Mouse (Mus musculus): ENCODE measurements around the gene Tmem151a.
A peak's percentile ranks its signal among the peaks of the same experiment; 100 is the strongest.
"Not testable (repeated sequence)": the region's sequence is repeated elsewhere in the genome, so short reads cannot be mapped to it uniquely, and the experiment has no call there.

Tmem151a gene

GRCm38 (mm10) chr19:5094243-5094632 is 8.9 kb upstream of the Tmem151a start:
- DNase-seq = peak; percentile 92

- DNase-seq = no peak
These were observed 8.3 kb upstream of the Tmem151a start for GRCm38 (mm10) chr19:5093481-5094242.

- no peak for DNase-seq
These were observed 6.8 kb upstream of the Tmem151a start for GRCm38 (mm10) chr19:5092083-5092482.

GRCm38 (mm10) chr19:5089324-5089723 is 4.0 kb upstream of the Tmem151a start:
- DNase-seq = no peak

GRCm38 (mm10) chr19:5087884-5088728 is 2.8 kb upstream of the Tmem151a start, which contains the start of gene Yif1a:
Gene Yif1a, plus strand, starts transcription at chr19:5088538.
- peak; percentile 96 for DNase-seq

- not testable (repeated sequence) for DNase-seq
These were observed 1.2 kb upstream of the Tmem151a start for GRCm38 (mm10) chr19:5086533-5086932.

GRCm38 (mm10) chr19:5084834-5085144 is 542 bp downstream of the Tmem151a start:
- no peak for DNase-seq

GRCm38 (mm10) chr19:5083961-5084833 is 1.1 kb downstream of the Tmem151a start:
- DNase-seq = no peak

GRCm38 (mm10) chr19:5082596-5082995 is 2.7 kb downstream of the Tmem151a start:
- DNase-seq = no peak

GRCm38 (mm10) chr19:5082005-5082404 is 3.3 kb downstream of the Tmem151a start:
- no peak for DNase-seq

GRCm38 (mm10) chr19:5079279-5079678 is 6.1 kb downstream of the Tmem151a start:
- no peak for DNase-seq

- DNase-seq = no peak
These were observed 11.8 kb downstream of the Tmem151a start for GRCm38 (mm10) chr19:5073518-5073917.

GRCm38 (mm10) chr19:5073028-5073427 is 12.3 kb downstream of the Tmem151a start:
- peak; percentile 72 for DNase-seq

- peak; percentile 22 for DNase-seq
These were observed 12.8 kb downstream of the Tmem151a start for GRCm38 (mm10) chr19:5072389-5073019.

- peak; percentile 77 for DNase-seq
These were observed 13.6 kb downstream of the Tmem151a start for GRCm38 (mm10) chr19:5071545-5072369.

GRCm38 (mm10) chr19:5071077-5071476 is 14.3 kb downstream of the Tmem151a start:
- no peak for DNase-seq

- no peak for DNase-seq
These were observed 15.4 kb downstream of the Tmem151a start for GRCm38 (mm10) chr19:5069978-5070377.

- DNase-seq = no peak
These were observed 15.8 kb downstream of the Tmem151a start for GRCm38 (mm10) chr19:5069486-5069885.

GRCm38 (mm10) chr19:5068570-5069234 is 16.6 kb downstream of the Tmem151a start:
- DNase-seq = no peak

- peak; percentile 47 for DNase-seq
These were observed 17.3 kb downstream of the Tmem151a start, which contains the start of gene Cd248 for GRCm38 (mm10) chr19:5067867-5068569. Gene Cd248, plus strand, starts transcription at chr19:5068078.
